ENCODE assay signal across 8 mouse cellular contexts in genomic region chr5:122898963-122899776, GRCm38 (mm10). TPM values are rescaled to one million over a fixed set of nuclear protein-coding genes. Genes with fewer than 3 reads are reported as not detected.
DNase-seq lines count a peak whose midpoint lies in the region; ATAC-seq and TF ChIP-seq lines count a peak whose summit lies in the region.

No protein-coding gene starts in this region.

- H3K4me2 ChIP-seq in heart, embryonic 16.5 days (ENCODE audit: low read depth, low read length): peak overlapping the region; percentile 94
- H3K4me2 ChIP-seq in limb, embryonic 13.5 days (replicated peaks): peak overlapping the region; percentile 76
- H3K4me2 ChIP-seq in midbrain, postnatal 0 days (ENCODE audit: low read depth, low read length, poor library complexity, severe bottlenecking): peak overlapping the region; percentile 71

- H3K36me3 ChIP-seq in heart, embryonic 16.5 days (ENCODE audit: control insufficient read depth, insufficient read depth): no peaks in the 10 kb centered on the region
- H3K36me3 ChIP-seq in limb, embryonic 13.5 days: no peaks in the 10 kb centered on the region
- H3K36me3 ChIP-seq in midbrain, postnatal 0 days (ENCODE audit: insufficient read depth, low read length): no peaks in the 10 kb centered on the region

- 0 out of 2 replicates have a peak overlapping the region, but pooled peaks have one; percentile 3 for H3K27ac ChIP-seq in brown adipose tissue, adult 24 weeks (replicated peaks; ENCODE audit: low read depth, low read length)
- H3K27ac ChIP-seq in heart, embryonic 16.5 days (ENCODE audit: low read length): peak overlapping the region; percentile 91
- peak overlapping the region; percentile 92 for H3K27ac ChIP-seq in limb, embryonic 13.5 days
- H3K27ac ChIP-seq in midbrain, postnatal 0 days (ENCODE audit: low read depth, low read length): peak overlapping the region; percentile 96

- H3K9ac ChIP-seq in heart, embryonic 16.5 days (ENCODE audit: low read length): peak overlapping the region; percentile 94
- H3K9ac ChIP-seq in limb, embryonic 13.5 days: peak overlapping the region; percentile 95
- peak overlapping the region; percentile 88 for H3K9ac ChIP-seq in midbrain, postnatal 0 days (replicated peaks; ENCODE audit: low read length, poor library complexity, severe bottlenecking)

- H3K4me1 ChIP-seq in brown adipose tissue, adult 24 weeks (ENCODE audit: control insufficient read depth, insufficient read depth, insufficient read length, low read length): no peaks in the 10 kb centered on the region; the same call in 1 of the 2 replicates
- peaks cover 22% of the 10 kb centered on the region for H3K4me1 ChIP-seq in heart, embryonic 16.5 days (ENCODE audit: control insufficient read depth, insufficient read depth, low read length)
- H3K4me1 ChIP-seq in limb, embryonic 13.5 days: peaks cover 40% of the 10 kb centered on the region
- H3K4me1 ChIP-seq in midbrain, postnatal 0 days (ENCODE audit: insufficient read depth, low read length): peaks cover 7% of the 10 kb centered on the region; the same call in 1 of the 2 replicates

- 2% methylated on average over 45 of the region's 45 CpGs for WGBS in heart, embryonic 16.5 days
- WGBS in limb, embryonic 13.5 days: 1% methylated on average over 42 of the region's 45 CpGs
- WGBS in midbrain, postnatal 0 days: 2% methylated on average over 43 of the region's 45 CpGs

- no peaks in the 10 kb centered on the region for H3K9me3 ChIP-seq in heart, embryonic 16.5 days (replicated peaks; ENCODE audit: control insufficient read depth, low read length)
- H3K9me3 ChIP-seq in limb, embryonic 13.5 days: no peaks in the 10 kb centered on the region
- no peaks in the 10 kb centered on the region for H3K9me3 ChIP-seq in midbrain, postnatal 0 days (ENCODE audit: low read length)

- DNase-seq in right cerebral cortex, postnatal 14 days: peak; percentile 10
- no peak for DNase-seq in right cerebral cortex, postnatal 25 days
- DNase-seq in midbrain, postnatal 0 days (ENCODE audit: low spot score): peak; percentile 9
- DNase-seq in cerebellum, adult 9-11 months: no peak

- no peak for TF ChIP-seq CTCF in midbrain, postnatal 0 days (IDR thresholded peaks at IDR 0.05)

- H3K4me3 ChIP-seq in brown adipose tissue, adult 24 weeks (ENCODE audit: insufficient read depth, low read depth, low read length): peak overlapping the region; percentile 99
- H3K4me3 ChIP-seq in heart, embryonic 16.5 days (ENCODE audit: low read length): peak overlapping the region; percentile 88
- H3K4me3 ChIP-seq in limb, embryonic 13.5 days: peak overlapping the region; percentile 92
- peak overlapping the region; percentile 87 for H3K4me3 ChIP-seq in midbrain, postnatal 0 days (ENCODE audit: low read depth, low read length)

- ATAC-seq in heart, embryonic 16.5 days (replicated peaks; ENCODE audit: extremely low read depth, insufficient read depth, low FRiP score): peak; percentile 5
- ATAC-seq in limb, embryonic 13.5 days (ENCODE audit: low FRiP score, low read depth): no peak
- ATAC-seq in midbrain, postnatal 0 days (ENCODE audit: low FRiP score): no peak
- no peak for ATAC-seq in frontal cortex, adult (ENCODE audit: low TSS enrichment)

- H3K27me3 ChIP-seq in heart, embryonic 16.5 days (ENCODE audit: control insufficient read depth, insufficient read depth, low read length): no peaks in the 10 kb centered on the region
- no peaks in the 10 kb centered on the region for H3K27me3 ChIP-seq in limb, embryonic 13.5 days
- H3K27me3 ChIP-seq in midbrain, postnatal 0 days (ENCODE audit: insufficient read depth, low read length): no peaks in the 10 kb centered on the region

RNA-seq across cellular contexts. Expression of gene Rnf34, which starts 49.3 kb away (rescaled TPM):
- 8.8 and 12.4 TPM in 2 replicates for polyA plus RNA-seq in brown adipose tissue, adult 24 weeks (2012; ENCODE audit: insufficient read depth, insufficient read length, missing spikeins)
- polyA plus RNA-seq in heart, embryonic 16.5 days (2015; fragmentation: Nextera tagmentation; extraction: Ambion mirVana): 32.6 and 35.9 TPM in 2 replicates
- 41.8 and 42.4 TPM in 2 replicates for polyA plus RNA-seq in limb, embryonic 13.5 days (2015; fragmentation: Nextera tagmentation; extraction: Ambion mirVana)
- 24.5 and 41.5 TPM in 2 replicates for total RNA-seq in midbrain, postnatal 0 days (2014; rRNA removed)
- 36.1 and 38.0 TPM in 2 replicates for polyA plus RNA-seq in midbrain, postnatal 0 days (2015; fragmentation: Nextera tagmentation; extraction: Ambion mirVana)

Comparison
In these comparisons a context has a peak if more than half of its experiments do, and no peak if none do; other contexts are left out.
1. DNase-seq: peak in right cerebral cortex, postnatal 14 days (single experiment) and midbrain, postnatal 0 days (single experiment); none in right cerebral cortex, postnatal 25 days (single experiment) and cerebellum, adult 9-11 months (single experiment).
2. H3K27ac ChIP-seq: peak in every context shown above with its lines; median percentile 96 in midbrain, postnatal 0 days; 92 in limb, embryonic 13.5 days; 91 in heart, embryonic 16.5 days; 3 in brown adipose tissue, adult 24 weeks.
3. Peak in every context shown above with its lines, with median percentiles within 50 percentile points of each other: H3K4me3 ChIP-seq, H3K4me2 ChIP-seq and H3K9ac ChIP-seq.